Mouse (Mus musculus): Measurements from ENCODE around the gene Sptbn1. TPM values are rescaled to one million over a fixed set of nuclear protein-coding genes. Genes with fewer than 3 reads are reported as not detected.

Sptbn1 gene
- total and polyA plus RNA-seq, 2 experiments from 2014 or later = 162 to 247 TPM

DNA sequence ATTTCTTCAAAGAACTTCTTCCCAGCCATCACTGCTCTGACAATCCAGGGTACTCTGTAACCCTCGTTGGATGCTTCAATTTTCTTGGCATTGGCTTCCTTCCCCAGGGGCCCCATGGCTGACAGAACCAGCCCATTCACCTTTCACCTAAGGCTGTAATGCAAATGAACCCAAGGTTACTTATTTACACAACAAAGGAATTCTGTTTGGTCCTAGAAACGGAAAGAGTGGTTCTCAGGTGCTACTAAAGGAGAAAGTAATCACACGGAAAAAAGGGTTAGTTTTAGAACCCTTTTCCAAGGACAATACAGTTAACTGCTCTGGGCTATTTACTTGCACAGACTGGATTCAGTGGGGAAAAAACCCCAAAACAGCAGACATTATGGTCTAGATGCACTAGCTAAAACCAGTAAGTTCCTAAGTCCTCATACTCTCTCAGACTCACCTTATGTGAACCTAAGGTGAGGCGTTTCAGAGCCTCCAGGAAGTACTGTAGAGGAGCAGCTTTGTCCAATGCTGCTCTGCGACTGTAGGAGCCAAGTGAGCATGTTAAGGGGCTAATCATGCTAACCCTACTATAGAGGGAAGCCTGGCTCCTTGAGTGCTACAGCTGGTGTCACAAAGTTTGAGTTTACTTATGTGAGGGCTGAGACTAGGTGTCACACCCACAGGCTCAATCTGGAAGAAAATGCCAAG, 90.7 kb downstream of the Sptbn1 start:
- no peaks in the 10 kb centered on the region for H3K9me3 ChIP-seq (ENCODE audit: low read length)
- DNase-seq (ENCODE audit: low spot score) (no peak), ATAC-seq (no peak)
- no peak overlapping the region for H3K9ac ChIP-seq (replicated peaks; ENCODE audit: low read length)
- no peak overlapping the region for H3K27ac ChIP-seq
- WGBS = 40% methylated on average over 5 of the region's 5 CpGs
- H3K27me3 ChIP-seq (ENCODE audit: insufficient read depth, low read length) = no peaks in the 10 kb centered on the region
- H3K4me1 ChIP-seq (ENCODE audit: insufficient read depth, low read length) = 0 out of 2 replicates have a peak, but pooled peaks cover 3% of the 10 kb centered on the region
- no peak overlapping the region for H3K4me2 ChIP-seq (ENCODE audit: low read depth, low read length)
- TF ChIP-seq CTCF (IDR thresholded peaks at IDR 0.05; ENCODE audit: low read depth) = no peak
- no peaks in the 10 kb centered on the region for H3K36me3 ChIP-seq (ENCODE audit: insufficient read depth, low read length)
- H3K4me3 ChIP-seq (ENCODE audit: low read length) = no peak overlapping the region

DNA sequence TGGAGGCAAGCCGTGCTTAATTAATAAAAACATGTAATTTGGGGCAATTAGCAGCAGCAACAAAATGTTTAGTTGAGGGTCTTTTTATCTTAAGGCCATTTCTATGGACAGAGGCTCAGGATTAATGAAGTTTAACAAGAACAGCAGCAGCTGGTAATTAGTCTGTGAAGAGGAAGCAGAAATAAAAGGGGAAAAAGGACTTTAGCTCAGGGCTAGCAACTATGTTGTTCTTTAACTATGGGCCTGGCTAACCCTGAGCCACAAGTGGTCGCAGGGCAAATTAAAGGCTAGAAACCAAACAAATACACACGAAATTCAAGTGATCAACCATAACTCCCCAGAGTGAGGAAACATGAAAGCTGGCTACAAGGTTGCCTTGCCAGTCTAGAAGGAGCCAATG, 91.9 kb downstream of the Sptbn1 start:
- DNase-seq (ENCODE audit: low spot score) (no peak), ATAC-seq (no peak)
- H3K9me3 ChIP-seq (ENCODE audit: low read length) = no peaks in the 10 kb centered on the region
- TF ChIP-seq CTCF (IDR thresholded peaks at IDR 0.05; ENCODE audit: low read depth) = no peak
- no peak overlapping the region for H3K27ac ChIP-seq
- 0 out of 2 replicates have a peak, but pooled peaks cover 3% of the 10 kb centered on the region for H3K4me1 ChIP-seq (ENCODE audit: insufficient read depth, low read length)
- H3K9ac ChIP-seq (replicated peaks; ENCODE audit: low read length) = no peak overlapping the region
- H3K27me3 ChIP-seq (ENCODE audit: insufficient read depth, low read length) = no peaks in the 10 kb centered on the region
- no peaks in the 10 kb centered on the region for H3K36me3 ChIP-seq (ENCODE audit: insufficient read depth, low read length)
- 53% methylated on average over 3 of the region's 3 CpGs for WGBS
- no peak overlapping the region for H3K4me3 ChIP-seq (ENCODE audit: low read length)
- H3K4me2 ChIP-seq (ENCODE audit: low read depth, low read length) = no peak overlapping the region

DNA sequence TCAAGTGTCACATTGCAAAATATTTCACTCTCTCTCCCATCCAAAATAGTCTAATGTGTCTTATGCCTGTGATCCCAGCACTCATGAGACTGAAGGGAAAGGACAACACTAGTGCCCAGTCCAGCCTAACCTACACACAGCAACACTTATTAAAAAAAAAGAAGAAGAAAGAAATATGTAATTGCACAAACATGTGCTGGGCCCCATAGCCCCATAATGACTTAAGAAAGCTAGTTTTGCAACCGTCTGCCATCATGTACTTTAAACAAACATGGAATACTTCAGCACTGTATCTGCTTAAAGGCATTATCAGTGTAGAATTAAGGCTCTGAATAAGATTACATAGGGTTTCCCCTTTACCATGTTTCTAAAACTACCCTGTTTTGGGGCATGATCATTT, 92.4 kb downstream of the Sptbn1 start:
- Histone ChIP-seq H3K4me3 (ENCODE audit: low read length) (no peak overlapping the region), H3K36me3 (ENCODE audit: insufficient read depth, low read length) (no peaks in the 10 kb centered on the region), H3K4me2 (ENCODE audit: low read depth, low read length) (no peak overlapping the region), H3K9me3 (ENCODE audit: low read length) (no peaks in the 10 kb centered on the region), H3K9ac (replicated peaks; ENCODE audit: low read length) (no peak overlapping the region), H3K4me1 (ENCODE audit: insufficient read depth, low read length) (0 out of 2 replicates have a peak, but pooled peaks cover 3% of the 10 kb centered on the region), H3K27me3 (ENCODE audit: insufficient read depth, low read length) (no peaks in the 10 kb centered on the region), H3K27ac (no peak overlapping the region)
- TF ChIP-seq CTCF (IDR thresholded peaks at IDR 0.05; ENCODE audit: low read depth) = no peak
- ATAC-seq (no peak), DNase-seq (ENCODE audit: low spot score) (no peak)
- 66% methylated on average over 1 of the region's 1 CpGs for WGBS

DNA sequence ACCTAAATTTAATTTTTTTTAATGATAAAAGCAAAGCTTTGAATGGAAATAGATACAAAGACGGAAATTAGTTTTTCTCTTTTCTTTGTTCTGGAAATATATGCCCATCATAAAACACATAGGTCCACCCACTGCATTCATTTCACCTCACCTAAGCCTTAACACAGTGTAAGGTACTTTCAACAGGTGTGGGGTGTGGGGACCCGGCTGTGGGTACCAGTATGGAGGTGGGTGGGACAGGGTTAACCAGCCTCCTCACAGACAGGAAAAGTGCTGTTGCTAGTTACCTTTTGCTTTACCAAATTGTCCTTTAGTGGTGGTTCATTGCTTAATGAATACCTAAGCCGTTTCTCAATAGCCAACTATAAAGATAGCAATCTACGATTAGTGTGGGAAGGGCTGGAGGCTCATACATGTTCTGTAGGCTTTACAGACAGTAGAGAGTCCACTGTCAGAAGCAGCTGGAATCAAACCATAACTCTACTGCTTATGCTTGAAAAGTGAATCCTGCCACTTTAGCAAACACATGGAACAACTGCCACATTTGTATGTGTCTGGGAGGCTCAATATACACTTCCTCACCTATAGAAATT, 96.3 kb downstream of the Sptbn1 start:
- Histone ChIP-seq H3K9ac (replicated peaks; ENCODE audit: low read length) (no peak overlapping the region), H3K27me3 (ENCODE audit: insufficient read depth, low read length) (no peaks in the 10 kb centered on the region), H3K27ac (no peak overlapping the region), H3K36me3 (ENCODE audit: insufficient read depth, low read length) (no peaks in the 10 kb centered on the region), H3K4me3 (ENCODE audit: low read length) (no peak overlapping the region), H3K9me3 (ENCODE audit: low read length) (no peaks in the 10 kb centered on the region), H3K4me1 (ENCODE audit: insufficient read depth, low read length) (peaks cover 4% of the 10 kb centered on the region), H3K4me2 (ENCODE audit: low read depth, low read length) (no peak overlapping the region)
- DNase-seq (ENCODE audit: low spot score) (no peak), ATAC-seq (no peak)
- TF ChIP-seq CTCF (IDR thresholded peaks at IDR 0.05; ENCODE audit: low read depth) = no peak
- 94% methylated on average over 4 of the region's 4 CpGs for WGBS

DNA sequence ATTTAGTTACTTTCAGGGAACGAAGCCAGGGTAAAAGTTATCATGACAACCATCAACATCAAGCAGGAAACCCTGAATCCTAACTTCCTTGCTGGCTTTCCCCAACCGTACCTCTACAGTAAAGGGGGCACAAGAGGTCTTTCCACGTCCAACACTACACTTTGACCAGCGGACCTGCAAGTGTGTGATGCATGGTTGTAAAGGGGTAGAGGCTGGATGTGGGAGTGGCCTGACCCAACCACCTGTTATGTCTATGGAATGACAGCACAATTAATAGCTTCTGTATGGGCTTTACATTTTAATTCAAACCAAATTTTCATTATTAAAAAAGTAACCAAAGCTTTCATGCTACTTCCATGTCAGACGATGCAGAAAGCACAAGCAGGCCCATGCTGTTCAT, 96.8 kb downstream of the Sptbn1 start:
- DNase-seq (ENCODE audit: low spot score) (no peak), ATAC-seq (no peak)
- no peaks in the 10 kb centered on the region for H3K27me3 ChIP-seq (ENCODE audit: insufficient read depth, low read length)
- H3K27ac ChIP-seq = no peak overlapping the region
- 91% methylated on average over 5 of the region's 5 CpGs for WGBS
- no peaks in the 10 kb centered on the region for H3K36me3 ChIP-seq (ENCODE audit: insufficient read depth, low read length)
- H3K4me1 ChIP-seq (ENCODE audit: insufficient read depth, low read length) = peaks cover 6% of the 10 kb centered on the region
- no peak overlapping the region for H3K4me2 ChIP-seq (ENCODE audit: low read depth, low read length)
- TF ChIP-seq CTCF (IDR thresholded peaks at IDR 0.05; ENCODE audit: low read depth) = no peak
- H3K9me3 ChIP-seq (ENCODE audit: low read length) = no peaks in the 10 kb centered on the region
- no peak overlapping the region for H3K9ac ChIP-seq (replicated peaks; ENCODE audit: low read length)
- H3K4me3 ChIP-seq (ENCODE audit: low read length) = no peak overlapping the region

DNA sequence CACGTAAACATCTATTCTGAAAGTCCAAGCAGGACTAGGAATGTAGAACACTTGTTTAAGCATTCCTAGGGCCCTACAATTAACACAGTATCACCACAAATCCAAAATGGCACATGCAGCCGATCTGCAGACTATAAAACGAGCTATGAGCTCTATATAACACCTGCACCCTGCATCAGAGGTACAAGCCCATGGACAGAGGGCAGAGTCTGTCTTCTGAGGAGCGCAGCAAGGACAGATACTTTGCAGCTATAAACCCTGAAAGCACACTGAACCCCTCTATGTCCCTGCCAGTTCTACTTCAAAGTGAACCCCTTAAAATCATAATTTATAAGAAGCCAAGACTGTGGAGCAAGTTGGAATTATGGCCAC, 101.4 kb downstream of the Sptbn1 start:
- Histone ChIP-seq H3K4me2 (ENCODE audit: low read depth, low read length) (no peak overlapping the region), H3K4me1 (ENCODE audit: insufficient read depth, low read length) (peaks cover 15% of the 10 kb centered on the region), H3K36me3 (ENCODE audit: insufficient read depth, low read length) (no peaks in the 10 kb centered on the region), H3K4me3 (ENCODE audit: low read length) (no peak overlapping the region), H3K27ac (no peak overlapping the region), H3K9ac (replicated peaks; ENCODE audit: low read length) (no peak overlapping the region), H3K9me3 (ENCODE audit: low read length) (no peaks in the 10 kb centered on the region), H3K27me3 (ENCODE audit: insufficient read depth, low read length) (no peaks in the 10 kb centered on the region)
- DNase-seq (ENCODE audit: low spot score) = no peak
- no peak for TF ChIP-seq CTCF (IDR thresholded peaks at IDR 0.05; ENCODE audit: low read depth)
- WGBS = 77% methylated on average over 4 of the region's 4 CpGs
- no peak for ATAC-seq
